Mouse (Mus musculus): ENCODE data around the gene Gm2237. TPM values are rescaled to one million over a fixed set of nuclear protein-coding genes. Genes with fewer than 3 reads are reported as not detected.
"Not testable (repeated sequence)": the region's sequence is repeated elsewhere in the genome, so short reads cannot be mapped to it uniquely, and the experiment has no call there.

The Gm2237 gene
- 2.4 and 7.6 TPM in 2 replicates for total RNA-seq (2017)

- peak; percentile 42 to 53; a peak in 1 of 4 replicates for ATAC-seq (replicated peaks in 1 of 2; ENCODE audit: insufficient read depth in 1 of 2, low FRiP score in 2 of 2, low TSS enrichment in 1 of 2, low read depth in 1 of 2, poor library complexity in 2 of 2, severe bottlenecking in 2 of 2)
Observed at GRCm38 (mm10) chr14:19584804-19585667, at the start of gene Gm2237. Gene Gm2237, minus strand, starts transcription at chr14:19585135.

- not testable (repeated sequence) for ATAC-seq (replicated peaks in 1 of 2; ENCODE audit: insufficient read depth in 1 of 2, low FRiP score in 2 of 2, low TSS enrichment in 1 of 2, low read depth in 1 of 2, poor library complexity in 2 of 2, severe bottlenecking in 2 of 2)
Observed at GRCm38 (mm10) chr14:19602481-19602880, 17.5 kb upstream of the Gm2237 start, which contains the start of gene Gm5458. Gene Gm5458, minus strand, starts transcription at chr14:19602581.

- ATAC-seq (replicated peaks in 1 of 2; ENCODE audit: insufficient read depth in 1 of 2, low FRiP score in 2 of 2, low TSS enrichment in 1 of 2, low read depth in 1 of 2, poor library complexity in 2 of 2, severe bottlenecking in 2 of 2): not testable (repeated sequence)
Observed at GRCm38 (mm10) chr14:19549863-19550262, 35.1 kb downstream of the Gm2237 start, which contains the start of gene Gm2244. Gene Gm2244, minus strand, starts transcription at chr14:19549963.

Other genes with a start within 250 kb of the Gm2237 start
- gene Gm21738, start 166.2 kb downstream of the Gm2237 start, total RNA-seq (2017): 6.0 and 8.9 TPM in 2 replicates
- gene Gm2244, start 35.2 kb downstream of the Gm2237 start, total RNA-seq (2017): not detected in 2 replicates
- gene Gm5458, start 17.4 kb upstream of the Gm2237 start, total RNA-seq (2017): not detected in 2 replicates
- gene Nid2, start 166.1 kb upstream of the Gm2237 start, total RNA-seq (2017): 2.4 TPM in 1 of 2 replicates, not detected in the other
- gene Rtraf, start 238.7 kb upstream of the Gm2237 start, total RNA-seq (2017): 147 and 180 TPM in 2 replicates